Mouse (Mus musculus) left cerebral cortex, adult 9 months (tissue): Measurements from ENCODE around the gene Ipo11.

Experiments
- DNase-seq, 2 experiments: peaks; one replicate each; pipeline ENCODE4 v3.0.0; 2022; ENCODE audit warnings: low spot score in 2 of 2

The Ipo11 gene

GRCm38 (mm10) chr13:106819749-106820148 lies 117.0 kb downstream of the Ipo11 start:
- no peak for DNase-seq

GRCm38 (mm10) chr13:106817066-106817465 lies 119.7 kb downstream of the Ipo11 start:
- DNase-seq, result no peak

DNA sequence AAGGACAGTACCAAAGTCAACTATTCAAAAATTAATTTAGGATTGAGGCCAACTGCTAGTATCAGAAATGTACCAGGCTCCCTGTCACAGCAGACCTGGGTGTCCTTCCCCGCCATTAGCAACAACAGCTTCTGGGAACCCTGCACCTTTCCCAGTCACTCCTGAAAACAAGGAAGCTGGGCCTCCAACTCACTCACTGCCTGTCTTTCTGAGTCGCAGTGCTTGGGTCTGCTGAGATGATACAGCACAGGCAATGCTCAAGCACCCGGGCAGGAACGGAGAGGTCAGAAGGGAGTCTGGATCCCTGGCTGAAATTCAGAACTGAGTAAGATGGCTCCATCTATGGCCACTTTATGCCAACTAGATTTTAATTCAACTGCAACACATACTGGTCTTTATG lies 123.2 kb downstream of the Ipo11 start:
- DNase-seq, result no peak

GRCm38 (mm10) chr13:106813087-106813486 lies 123.7 kb downstream of the Ipo11 start:
- no peak for DNase-seq

- DNase-seq, result no peak
Observed at GRCm38 (mm10) chr13:106810156-106810555, 126.6 kb downstream of the Ipo11 start.

- peak in 1 of 2 experiments; percentile 34 for DNase-seq
Observed at GRCm38 (mm10) chr13:106808821-106809220, 127.9 kb downstream of the Ipo11 start.

DNA sequence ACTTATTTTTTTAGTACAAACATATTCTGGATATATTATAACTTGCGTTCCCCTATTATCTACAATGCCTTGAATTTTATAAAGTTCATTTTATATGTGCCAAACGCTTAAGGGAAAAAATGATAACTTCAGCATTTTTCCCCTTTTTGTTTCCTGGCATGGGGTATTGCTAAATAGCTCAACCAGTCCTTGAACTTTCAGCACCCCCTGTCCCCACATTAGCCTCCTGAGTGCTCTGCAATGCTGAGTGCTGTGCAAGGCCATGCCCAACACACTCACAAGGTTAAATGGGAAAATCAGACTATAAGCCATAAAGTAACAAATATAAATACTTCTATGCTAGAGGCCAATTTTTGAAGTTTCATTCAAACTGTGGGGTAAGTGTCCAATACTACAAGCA lies 128.4 kb downstream of the Ipo11 start:
- DNase-seq, result no peak

DNA sequence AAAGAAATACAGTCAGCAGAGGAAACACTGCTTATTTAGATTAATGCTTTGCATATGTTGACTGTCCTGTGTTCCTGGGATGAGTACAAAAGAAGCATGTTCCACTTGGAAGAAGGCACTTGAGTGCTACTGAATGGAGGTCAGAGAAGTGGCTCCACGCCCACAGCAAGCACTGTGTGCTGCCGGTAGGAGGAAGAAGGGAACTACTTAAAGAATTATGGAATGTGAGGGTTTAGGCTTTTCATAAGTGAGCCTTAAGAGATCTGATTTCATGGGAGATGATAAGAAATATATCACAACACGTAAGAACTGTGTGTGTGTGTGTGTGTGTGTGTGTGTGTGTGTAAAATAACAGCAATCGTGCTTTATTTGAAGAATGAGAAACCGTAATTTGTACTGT lies 129.5 kb downstream of the Ipo11 start:
- no peak for DNase-seq

- no peak for DNase-seq
Observed at GRCm38 (mm10) chr13:106805146-106805545, 131.6 kb downstream of the Ipo11 start.

GRCm38 (mm10) chr13:106798026-106798425 lies 138.7 kb downstream of the Ipo11 start:
- no peak for DNase-seq

GRCm38 (mm10) chr13:106788817-106789216 lies 147.9 kb downstream of the Ipo11 start:
- no peak for DNase-seq

DNA sequence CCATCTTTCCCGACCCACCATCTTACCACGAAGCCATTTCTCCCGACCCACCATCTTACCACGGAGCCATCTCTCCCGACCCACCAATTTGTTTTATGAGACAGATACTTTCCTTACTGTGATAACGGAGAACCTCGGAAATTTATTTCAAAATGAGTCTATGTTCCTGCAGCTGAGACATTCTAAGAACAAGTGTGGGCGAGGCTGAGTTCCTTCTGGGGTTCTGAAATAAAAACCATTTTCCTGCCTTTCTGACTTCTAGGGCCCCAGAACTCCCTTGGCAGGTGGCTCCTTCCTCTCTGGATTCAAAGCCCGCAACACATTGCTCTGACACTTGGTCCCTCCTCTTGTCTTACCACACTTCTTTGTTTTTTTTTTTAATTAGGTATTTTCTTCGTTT lies 168.0 kb downstream of the Ipo11 start:
- DNase-seq, result peak; percentile 6 to 11

GRCm38 (mm10) chr13:106762611-106763010 lies 174.1 kb downstream of the Ipo11 start:
- DNase-seq, result no peak

GRCm38 (mm10) chr13:106761661-106762060 lies 175.1 kb downstream of the Ipo11 start:
- DNase-seq, result no peak

DNA sequence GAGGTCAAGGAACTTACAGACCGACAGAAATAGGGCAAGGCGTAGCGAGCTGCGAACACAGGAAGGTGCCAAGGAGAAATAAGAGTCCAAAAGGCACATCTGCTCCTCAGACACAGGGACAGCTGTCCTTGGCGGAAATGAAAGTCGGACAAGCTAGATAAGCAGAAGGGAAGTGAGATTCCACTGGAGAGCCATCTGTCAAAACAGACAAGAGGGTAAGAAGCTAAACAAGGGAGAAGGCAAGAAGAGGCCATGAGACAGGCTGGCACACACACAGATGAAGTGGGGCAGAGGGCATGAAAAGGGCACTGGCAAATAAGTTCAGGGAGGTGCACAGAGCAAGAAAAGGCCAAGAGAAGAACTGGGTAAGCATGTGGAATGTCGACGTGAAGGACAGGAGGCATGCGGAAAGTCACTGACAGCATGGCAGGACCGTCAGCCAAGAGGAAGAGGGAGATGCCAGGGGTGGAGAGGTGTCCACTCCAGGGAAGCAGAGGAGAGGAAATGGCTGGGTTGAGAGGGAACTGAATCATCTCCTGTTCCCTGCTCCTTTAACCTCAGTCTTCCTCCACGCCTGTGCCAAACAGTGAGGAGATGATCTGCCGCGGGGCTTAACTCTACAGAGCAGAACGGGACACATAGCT lies 176.4 kb downstream of the Ipo11 start:
- DNase-seq, result peak in 1 of 2 experiments; percentile 16

GRCm38 (mm10) chr13:106755892-106756291 lies 180.9 kb downstream of the Ipo11 start:
- DNase-seq, result no peak

- no peak for DNase-seq
Observed at GRCm38 (mm10) chr13:106754216-106754615, 182.5 kb downstream of the Ipo11 start.

- no peak for DNase-seq
Observed at GRCm38 (mm10) chr13:106751951-106752350, 184.8 kb downstream of the Ipo11 start.

DNA sequence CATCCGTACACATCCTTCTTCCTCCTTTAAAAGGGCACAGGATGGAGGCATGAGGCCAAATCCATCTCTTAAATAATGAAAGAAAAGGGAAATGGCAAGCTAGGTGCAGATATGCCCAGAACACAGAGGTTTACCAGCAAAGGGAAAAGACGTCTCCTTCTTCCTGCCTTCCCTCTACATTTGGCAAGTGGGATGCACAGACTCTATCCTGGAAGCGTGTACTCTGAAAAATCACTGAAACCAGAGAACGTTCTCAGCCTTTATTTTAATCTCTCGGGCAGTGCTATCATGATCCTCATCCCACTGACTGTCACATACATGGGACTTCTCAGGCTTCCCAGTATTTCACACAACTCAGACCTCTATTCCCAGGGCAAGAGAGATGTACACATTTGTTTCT lies 189.9 kb downstream of the Ipo11 start:
- DNase-seq, result no peak

DNA sequence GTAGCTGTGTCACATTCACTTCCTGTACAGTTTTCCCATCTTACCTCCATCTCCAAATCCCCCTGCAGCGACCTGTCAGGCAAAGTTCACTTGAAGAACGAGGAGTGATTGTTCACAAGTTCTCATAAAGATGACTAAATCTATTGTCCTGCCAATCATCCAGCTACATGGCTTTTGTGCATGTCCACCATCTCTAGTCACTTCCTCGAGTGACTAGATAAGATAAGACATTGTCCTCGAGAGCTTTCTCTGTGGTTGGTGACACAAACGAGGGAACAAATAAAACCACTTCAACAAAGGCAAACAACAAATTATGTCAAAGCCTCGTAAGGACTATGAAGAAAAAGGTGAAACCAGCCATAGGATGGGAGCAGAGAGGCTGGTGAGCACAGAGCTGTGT lies 191.6 kb downstream of the Ipo11 start:
- no peak for DNase-seq
